Mouse (Mus musculus) induced T-regulatory cell, adult 2 months (primary cell): Measurements from ENCODE around the gene Nbea.

ENCODE experiments used
- DNase-seq: peaks from one replicate; pipeline ENCODE4 v3.0.0-alpha.2; 2012; ENCODE audit warnings: low read depth

Nbea gene

DNA sequence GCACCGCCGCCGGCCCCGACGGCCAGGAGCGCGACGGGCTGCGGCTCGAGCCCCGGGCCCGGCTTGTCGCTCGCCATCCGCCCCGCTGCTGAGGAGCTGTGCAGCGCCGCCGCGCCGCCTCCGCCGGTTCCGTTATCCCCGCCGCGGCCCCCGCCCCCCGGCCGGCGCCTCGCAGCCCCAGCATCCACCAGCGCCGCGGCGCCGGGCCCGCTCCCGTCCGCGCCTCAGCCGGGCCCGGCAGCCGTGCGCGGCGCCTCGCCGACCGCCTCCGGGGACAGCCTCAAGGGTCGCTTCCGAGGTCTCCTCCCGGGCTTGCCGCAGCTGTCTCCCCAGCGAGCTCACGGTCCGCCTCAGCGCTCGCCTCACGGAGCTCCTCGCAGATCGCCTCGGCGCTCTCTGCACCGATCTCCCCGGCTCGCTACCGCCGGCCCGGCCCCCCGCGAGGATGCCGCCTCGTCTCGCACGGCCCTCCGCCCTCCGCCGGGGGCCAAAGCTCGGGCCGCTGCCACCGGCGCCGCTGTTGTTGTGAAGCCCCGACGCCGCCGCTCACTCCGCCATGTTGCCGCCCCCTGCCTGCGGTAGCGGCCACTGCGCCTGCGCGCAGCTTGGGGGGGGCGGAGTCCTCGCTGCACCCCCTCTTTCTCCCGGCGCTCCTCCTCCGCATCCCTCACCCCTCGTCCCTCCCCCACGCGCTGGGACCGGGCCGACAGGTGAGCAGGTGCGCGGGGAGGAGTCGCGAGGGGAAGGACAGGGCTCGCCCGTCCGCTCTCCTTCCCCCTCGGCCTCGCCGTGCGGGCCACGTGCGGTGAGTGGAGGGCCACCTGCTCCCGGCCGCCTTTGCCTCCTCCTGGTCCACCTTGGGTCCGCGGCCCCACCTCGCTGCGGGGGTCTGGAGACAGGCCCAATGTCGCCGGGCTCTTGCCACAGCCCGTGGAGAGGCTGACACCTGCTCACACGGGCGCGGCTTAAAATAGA lies at the start of gene Nbea:
Gene Nbea (minus strand): TSS at position 543 of the 975 bp plus-strand sequence.
- DNase-seq: peak; percentile 10

DNA sequence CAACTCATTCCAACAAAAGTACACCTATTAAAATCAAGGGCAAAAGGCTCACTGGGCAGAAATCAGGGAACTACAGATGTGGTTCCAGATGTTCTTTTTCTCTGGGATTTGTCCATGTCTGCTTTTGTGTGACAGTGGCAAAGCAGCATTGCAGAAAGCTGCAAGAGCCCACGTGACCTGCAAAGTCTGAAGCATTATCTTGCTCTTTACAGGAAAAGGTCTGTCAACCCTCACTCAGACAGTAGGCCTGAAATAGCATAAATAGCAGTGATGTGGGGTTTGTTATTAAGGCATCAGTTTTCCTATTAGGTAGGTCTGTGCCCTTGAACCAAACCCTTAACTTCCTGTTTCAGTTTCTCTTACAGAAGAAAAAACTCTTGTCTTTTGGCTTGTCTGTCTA lies 45.8 kb upstream of the Nbea start:
- no peak for DNase-seq

DNA sequence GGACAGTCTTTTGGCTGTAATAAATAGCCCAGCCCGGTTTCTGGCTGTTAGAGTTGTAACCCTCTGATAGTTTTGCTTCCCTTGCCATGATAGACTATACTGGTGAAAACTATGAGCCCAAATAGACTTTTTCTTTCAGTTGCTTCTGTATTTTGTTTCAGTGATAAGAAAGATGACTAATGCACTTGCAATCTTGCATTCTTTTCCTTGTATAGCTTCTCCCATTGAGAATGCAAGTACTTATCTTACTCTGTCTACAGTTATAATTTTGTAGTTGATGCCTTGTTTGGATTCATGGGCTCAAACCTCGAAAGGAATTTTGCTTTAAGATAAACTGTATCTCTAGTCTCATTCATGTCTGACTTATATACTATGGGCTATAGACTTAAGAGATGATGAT lies 32.5 kb upstream of the Nbea start:
- no peak for DNase-seq

DNA sequence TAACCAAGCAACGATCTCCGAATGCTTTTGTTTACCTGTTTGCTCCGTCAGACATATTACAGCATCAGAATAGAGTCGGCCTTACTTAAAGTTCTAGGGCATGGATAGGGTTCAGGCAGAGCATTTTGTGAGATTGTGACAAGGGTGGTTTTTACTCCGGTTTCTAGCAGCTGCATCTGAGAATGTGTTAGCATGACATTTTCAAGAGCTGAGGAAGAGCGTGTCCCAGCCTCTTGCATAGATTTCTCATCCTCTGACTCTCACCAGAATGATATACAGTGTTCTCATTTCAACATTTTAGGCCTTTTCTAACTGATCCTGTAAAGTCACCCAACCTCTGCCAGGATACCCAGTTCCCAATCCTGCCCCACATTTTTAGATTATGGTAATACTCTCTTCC lies 20.5 kb upstream of the Nbea start:
- no peak for DNase-seq

DNA sequence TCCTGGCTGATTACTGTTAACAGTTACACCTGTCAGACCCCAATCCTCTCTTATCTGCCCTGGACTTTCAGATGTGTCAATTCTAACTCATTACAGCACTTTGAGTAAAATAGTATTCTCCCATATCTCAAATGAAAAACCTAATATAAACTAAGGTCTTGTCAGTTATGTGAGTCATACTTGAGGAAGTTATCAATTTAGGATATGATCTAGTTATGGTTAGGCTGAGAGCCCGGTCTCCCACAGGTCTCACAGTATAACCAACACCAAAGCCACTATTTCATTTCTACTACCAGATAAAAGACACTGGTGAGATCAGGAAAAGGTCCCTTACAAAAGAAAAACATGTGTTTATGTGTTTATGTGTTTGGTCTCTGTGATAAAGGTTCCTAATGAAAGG lies 4.7 kb upstream of the Nbea start:
- no peak for DNase-seq

DNA sequence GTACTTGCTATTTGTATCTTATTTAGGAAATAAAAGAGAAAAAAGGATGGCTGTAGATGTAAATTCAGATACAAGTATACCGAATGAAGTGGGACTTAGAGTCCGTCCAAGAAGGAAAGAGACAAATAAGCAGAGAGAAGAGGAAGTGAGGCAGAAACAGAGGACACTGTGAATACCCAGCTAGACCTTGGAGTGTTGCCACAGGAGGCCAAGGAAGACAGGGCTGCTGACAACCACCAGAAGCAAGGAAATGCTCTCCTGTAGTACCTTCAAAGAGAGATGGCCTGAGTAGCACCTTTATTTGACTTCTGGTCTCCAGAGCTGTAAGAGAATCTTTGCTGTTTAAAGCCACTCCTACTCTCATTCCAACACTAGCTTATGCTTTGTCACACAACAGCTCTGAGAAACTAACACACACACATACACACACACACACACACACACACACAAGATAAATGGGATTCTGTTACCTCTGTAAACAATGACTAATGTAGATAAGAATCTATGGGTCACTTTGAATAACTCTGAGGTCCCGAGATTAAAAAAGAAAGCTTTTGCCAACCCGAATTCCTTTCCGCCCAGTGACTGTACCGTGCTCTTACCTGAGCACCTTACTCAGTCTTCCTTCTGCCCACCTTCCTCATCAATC lies 3.8 kb upstream of the Nbea start:
- no peak for DNase-seq

DNA sequence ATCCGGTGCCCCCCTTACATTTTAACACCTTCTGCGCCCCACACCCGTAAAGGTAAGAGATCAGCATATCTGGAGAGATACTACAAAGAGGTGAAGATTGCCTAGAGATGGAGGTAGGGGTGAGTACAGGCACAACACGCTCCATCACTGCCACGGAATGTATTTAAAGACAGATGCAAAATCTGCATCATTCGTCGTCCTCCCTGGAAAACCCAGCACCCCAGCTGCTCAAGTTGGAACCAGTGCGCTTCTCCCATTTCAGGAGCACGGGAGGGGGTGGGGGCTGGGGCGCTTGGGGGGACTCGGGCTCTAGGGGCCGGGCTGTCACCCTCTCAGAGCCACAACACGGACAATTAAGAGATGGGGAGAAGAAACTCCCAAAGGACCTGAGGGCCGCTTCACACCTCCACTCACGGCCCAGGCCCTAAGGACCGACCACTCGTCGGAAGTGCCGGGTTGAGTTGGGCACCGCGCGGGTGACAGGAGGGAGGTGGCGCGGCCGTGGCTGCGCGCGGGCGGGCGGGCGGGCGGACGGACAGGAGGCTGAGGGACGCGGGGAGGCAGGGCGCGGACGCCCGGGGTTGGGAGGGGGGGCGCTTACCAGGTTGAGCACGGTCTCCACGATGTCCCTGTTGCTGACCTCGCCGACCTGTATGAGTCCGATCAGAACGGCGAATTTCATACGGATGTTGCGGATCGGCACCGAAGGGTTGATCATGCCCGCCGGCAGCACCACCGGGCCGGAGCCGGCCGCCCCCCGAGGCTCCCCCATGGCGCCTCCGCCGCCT lies 936 bp downstream of the Nbea start:
- DNase-seq: no peak

DNA sequence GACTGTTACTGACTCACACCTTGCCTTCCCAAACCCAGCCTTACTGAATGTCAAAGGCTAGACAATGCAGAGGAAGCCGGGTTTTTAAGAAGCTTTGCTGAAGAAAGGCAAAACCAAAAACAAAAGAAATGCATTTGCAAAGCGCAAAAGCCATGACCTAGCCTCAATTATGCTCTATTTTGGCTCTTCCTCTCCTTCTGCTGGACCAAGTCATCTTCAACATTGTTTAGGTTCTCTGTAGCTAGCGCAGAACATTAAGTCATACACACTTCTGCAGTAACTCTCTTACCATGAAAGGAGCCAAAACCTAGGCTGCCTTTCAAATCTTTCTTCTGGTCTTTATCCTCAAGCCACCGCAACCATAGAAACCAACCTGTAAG lies 1.5 kb downstream of the Nbea start:
- DNase-seq: no peak

DNA sequence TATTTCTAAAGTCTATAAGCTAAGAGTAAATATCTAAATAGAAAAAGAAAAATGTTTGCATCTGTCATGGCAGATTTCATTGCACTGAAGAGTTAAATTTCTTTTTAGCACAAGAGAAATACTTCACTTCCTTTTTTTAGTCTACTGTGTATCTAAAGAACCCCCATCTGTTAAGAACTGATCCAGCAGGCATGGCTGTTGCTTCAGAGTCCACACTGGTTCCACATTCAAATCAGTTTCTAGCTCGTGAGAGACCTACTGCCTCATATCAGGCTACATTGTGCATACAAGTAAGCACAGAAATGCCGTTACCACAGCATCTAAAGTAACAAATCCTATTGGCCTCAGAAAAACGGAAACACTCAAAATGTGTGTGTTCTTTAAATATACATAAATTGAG lies 2.5 kb downstream of the Nbea start:
- DNase-seq: no peak

DNA sequence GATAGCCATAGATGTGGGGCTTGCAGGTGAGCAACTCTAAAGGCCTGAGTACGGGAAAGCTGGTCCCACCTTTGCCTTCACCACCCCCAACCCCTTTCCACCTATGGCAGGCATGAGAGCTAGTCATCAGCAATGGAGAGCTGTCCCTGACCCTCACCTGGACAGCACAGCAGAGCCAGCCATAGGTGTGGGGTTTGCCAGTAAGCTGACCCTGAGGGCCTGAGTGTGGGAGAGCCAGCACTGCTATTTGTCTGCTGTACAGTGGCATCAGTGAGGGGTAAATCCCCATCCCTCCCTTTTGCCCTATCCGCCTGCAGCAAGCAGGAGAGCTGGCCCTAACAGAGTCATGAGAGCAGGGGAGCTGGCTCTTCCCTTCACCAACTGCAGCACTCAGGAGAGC lies 25.6 kb downstream of the Nbea start:
- no peak for DNase-seq

DNA sequence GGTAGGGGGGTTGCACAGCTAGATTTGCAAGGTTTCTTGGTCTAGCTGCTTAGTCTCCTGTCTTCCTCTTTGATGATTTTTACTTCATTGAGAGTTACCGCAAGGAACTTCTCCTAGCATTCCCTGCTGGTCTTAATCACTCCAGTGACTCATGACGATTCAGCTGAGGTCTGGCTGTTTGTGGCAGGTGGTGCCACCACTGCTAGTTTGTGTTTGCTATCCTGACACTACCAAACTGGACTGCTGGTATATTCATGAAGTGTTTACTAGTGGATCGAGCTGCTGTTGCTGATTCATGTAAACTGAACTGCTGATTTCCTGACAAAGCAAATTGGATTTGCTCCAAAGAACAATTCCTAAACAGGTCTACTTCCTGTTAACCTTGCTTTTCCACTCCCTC lies 56.8 kb downstream of the Nbea start:
- no peak for DNase-seq

DNA sequence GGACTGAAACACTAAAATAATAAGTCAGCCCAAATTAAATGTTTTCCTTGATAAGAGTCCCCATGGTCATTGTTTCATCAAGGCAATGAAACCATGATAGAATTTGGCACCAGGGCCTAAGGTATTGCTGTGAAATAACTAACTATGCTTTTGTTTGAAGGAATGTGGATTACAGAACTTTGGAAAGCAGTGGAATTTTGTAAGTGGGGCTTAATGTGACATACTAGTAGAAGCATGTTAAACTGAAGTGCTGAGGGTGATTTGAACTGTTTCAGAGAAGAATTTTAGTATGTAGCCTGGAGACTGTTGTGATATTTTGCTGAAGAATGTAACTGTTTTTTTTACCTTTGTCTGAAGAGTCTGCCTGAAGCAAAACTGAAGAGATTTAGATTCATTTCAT lies 66.9 kb downstream of the Nbea start:
- DNase-seq: no peak

DNA sequence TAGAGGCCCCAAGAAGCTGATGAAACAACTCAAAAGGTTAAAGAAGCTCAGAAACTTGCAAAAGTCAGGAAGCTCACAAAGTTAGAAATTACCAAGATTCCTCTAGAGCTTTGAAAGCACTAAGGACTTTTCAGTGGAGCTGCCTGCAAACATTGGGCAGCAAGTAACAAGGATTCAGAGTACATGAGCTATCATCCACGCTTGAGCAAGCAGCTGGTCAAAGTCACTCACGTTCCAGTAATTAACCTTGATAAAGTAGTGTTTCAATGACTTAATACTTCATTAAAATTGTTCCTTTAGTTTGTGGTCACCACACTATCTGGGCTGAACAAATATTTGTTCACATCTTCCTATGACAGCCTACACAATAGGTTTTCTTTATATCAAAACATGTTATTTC lies 75.4 kb downstream of the Nbea start:
- DNase-seq: no peak

DNA sequence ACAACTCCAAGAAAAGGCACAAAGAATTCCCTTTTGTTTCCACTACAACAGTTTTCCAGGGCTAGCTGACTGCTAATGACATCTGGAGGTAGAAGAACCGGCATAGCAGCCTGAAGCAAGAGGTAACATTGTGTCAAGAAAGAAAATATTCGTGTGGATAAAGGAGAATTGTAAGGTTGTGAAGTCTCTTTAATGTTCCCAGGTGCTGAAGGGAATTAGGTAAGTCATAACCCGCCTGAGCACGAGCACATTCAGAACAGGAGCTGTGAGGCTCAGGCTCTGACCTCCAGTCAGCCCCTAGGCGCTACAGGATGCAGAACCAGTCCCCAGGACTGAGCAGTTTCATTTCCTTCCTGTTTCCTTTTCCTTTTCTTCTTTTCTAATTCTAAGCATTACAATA lies 86.4 kb downstream of the Nbea start:
- no peak for DNase-seq

DNA sequence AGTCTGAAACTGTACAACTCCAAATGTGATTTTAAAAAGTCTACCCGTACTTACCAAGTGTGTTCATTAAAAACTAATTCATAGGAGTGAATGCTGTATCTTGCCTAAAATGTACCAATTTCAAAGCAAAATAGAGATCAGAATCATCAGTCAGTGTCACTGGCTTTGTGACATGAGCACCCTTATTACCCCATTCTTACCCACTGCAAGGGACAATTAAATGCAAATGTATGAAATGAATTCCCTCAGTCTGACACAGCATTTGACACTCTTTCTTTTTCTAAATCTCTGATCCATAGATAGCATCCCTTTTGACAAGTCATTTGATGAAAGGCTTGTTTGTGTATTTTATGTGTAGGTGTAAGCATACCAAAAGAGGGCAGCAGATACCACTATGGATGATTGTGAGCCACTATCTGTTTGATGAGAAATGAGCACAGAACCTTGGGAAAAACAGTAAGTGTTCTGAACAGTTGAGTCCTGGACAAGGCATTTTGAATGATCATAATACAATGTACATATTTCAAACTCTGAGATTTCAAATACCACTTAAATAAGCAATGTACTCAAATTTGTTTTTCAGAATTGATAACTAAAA lies 104.4 kb downstream of the Nbea start:
- no peak for DNase-seq

DNA sequence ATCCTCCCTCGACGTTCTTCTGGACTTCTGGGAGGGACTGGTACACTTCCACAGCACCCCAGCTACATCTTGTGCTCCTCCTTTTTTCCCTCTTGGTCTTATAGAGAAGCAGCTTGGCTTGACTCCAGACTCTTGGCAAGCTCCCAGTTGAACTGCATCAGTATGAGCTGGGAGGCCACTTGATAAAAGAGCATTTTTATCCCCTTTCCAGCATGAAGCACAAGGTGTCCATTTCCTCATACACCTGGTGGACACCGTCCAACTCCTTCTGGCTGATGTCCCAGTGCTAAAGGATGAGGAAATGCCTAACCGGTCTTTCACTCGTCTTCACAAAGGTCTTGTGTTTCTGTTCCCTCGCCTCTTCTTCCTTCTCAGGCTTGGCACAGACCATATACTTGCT lies 115.7 kb downstream of the Nbea start:
- no peak for DNase-seq

DNA sequence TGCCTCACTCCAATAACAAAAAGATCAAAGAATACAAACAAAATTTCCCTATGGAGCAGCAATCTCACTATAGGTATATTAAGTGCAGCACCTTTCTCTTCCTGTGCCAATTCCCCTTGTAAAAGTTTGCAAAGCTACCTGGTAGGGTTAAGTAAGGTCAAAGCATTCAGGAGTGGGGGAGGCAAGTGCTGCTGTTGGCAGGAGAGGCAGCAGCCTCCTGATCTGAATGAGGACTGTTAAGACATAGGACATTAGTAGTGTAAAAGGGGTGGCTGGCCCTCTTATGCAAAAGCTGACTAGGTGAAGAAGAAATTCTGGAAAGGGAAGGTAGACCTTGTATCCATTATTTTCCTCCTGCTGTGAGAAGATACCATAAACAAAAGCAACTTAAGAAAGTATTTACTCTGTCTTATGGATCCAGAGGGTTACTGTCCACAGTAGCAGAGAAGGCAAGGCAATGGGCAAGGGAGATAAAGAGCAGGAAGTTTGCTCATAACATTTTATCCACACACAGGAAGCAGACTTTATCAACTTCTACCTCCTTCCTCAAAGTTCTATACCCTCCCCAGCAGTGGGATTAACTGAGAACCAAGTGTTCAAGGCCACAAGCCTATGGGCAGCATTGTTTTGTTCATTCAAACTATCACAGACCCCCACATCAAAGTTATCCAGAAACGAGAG lies 117.0 kb downstream of the Nbea start:
- no peak for DNase-seq

DNA sequence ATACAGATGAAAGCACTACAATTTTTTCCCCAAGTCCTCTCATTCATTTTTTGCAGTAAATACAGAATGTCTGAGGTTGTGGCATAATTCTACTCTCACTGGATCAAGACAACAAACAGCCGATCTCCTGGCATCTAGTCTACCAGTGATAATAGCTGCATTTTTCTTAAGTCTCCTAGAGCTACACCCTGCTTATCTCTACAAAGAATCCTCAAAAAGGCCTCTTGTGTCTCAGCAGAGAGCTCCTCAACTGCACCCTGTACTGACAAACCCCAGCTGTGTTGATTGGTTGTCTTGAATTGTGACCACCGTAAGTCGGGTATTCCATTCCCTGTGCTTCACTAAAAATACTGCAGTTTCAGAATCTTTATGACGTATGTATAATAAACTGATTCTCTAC lies 118.3 kb downstream of the Nbea start:
- DNase-seq: no peak

DNA sequence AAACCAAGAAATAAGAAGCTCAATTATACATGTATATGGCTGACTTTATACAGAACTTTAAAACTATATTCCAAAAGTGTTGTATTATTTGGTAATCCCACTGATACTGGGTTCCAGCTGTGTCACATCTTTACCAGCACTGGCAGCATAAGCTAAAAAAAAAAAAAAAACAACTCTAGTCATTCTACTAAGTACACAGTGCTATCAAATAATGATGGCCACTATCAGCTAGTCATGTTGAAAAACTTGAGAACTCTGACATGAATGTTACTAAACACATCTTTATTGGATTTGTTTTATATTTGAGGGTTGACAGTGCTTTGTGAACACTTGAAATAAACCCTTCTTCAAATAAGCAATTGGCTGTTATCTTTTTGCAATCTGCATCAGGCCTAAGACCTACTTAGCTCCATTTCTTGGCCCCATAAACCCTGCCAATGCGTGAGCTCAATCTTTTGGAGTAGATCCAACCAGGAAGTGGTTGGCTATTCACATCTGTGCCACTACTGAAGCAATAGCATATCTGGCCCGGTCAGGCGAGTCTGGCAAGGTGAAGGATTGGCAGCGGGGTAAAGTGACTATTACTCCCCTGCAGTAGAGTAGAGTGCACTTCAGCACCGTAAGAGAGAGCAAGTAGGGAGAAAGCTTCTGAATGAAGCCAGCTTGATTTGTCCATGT lies 137.7 kb downstream of the Nbea start:
- DNase-seq: no peak

DNA sequence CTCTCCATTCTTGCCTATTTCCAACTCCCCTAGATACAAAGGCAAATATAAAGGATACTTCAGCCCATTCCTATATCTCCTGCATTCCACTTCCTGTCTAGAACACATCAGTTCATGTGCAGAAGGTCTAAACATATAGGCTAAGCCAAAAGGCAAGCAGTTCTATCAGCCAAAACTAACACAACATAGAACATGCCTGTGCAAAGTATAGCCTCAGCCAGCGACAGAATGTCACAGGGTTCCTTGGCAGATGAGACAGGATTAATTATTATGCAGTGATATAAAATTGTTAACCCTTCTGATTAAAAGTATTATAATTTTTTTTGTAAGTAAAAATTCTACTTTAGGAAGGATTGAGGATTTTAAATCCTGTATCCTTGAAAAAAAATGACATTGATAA lies 140.4 kb downstream of the Nbea start:
- DNase-seq: no peak

DNA sequence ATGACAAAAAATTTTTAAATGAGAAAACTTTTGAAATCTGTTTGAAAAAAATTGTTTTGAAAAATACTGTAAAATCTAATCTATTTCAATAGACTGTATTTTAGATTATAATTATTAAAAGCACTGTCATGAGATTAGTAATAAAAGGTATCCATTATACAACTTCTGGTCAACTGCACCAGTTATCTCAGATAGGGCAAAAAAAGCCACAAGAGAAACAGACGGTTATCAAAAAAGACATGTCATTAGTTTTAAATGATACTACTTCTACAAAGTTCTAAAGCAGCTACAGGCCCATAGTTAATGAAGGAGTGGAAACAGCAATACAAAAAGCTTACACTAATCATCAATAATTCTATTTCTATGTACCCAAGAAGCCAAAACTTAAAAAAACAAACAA lies 144.0 kb downstream of the Nbea start:
- no peak for DNase-seq
